Mouse (Mus musculus) erythroblast, embryonic 14.5 days (primary cell): ENCODE data around the gene Fbln1. TPM values are rescaled to one million over a fixed set of nuclear protein-coding genes. Genes with fewer than 3 reads are reported as not detected.

Source experiments
- H3K27me3 ChIP-seq: 2 replicates; pipeline ENCODE4 v1.6.1; 2012; ENCODE audit warnings: inconsistent platforms; ENCODE audit not compliant: control insufficient read depth
- H3K36me3 ChIP-seq: 2 replicates; pipeline ENCODE4 v1.6.1; 2012; ENCODE audit warnings: mild to moderate bottlenecking, inconsistent platforms; ENCODE audit not compliant: control insufficient read depth
- H3K4me1 ChIP-seq: 2 replicates; pipeline ENCODE4 v1.6.1; 2012; ENCODE audit warnings: inconsistent platforms; ENCODE audit not compliant: control insufficient read depth
- H3K4me3 ChIP-seq: replicated peaks from 2 replicates; pipeline ENCODE3; 2012; ENCODE audit warnings: moderate library complexity, mild to moderate bottlenecking, inconsistent platforms
- H3K9me3 ChIP-seq: 2 replicates; pipeline ENCODE4 v1.6.1; 2012; ENCODE audit warnings: low read length, inconsistent platforms, mixed read lengths; ENCODE audit not compliant: control insufficient read depth
- GATA1 ChIP-seq: IDR thresholded peaks from 2 replicates; pipeline ENCODE4 v1.6.1; 2012; ENCODE audit warnings: low read length, inconsistent platforms, mixed read lengths
- TAL1 ChIP-seq: IDR thresholded peaks from 3 replicates; pipeline ENCODE4 v1.6.1; 2012; ENCODE audit warnings: low read length, inconsistent platforms, mixed read lengths
- polyA plus RNA-seq: library from polyadenylated mRNA; stranded (reverse); fragments of >175 nt; gene quantifications from 2 replicates; pipeline ENCODE4 v1.2.3, GENCODE M21; 2012

Fbln1 gene
- polyA plus RNA-seq, 1 experiment: not detected

- H3K9me3 ChIP-seq: no peaks in the 10 kb centered on the region
- H3K4me1 ChIP-seq: peaks cover 22% of the 10 kb centered on the region
- TF ChIP-seq TAL1: no peak
- TF ChIP-seq GATA1: no peak
- peak within 1 kb of the TSS; percentile 75 for H3K4me3 ChIP-seq
- H3K27me3 ChIP-seq: no peaks in the 10 kb centered on the region
- no peaks in the 10 kb centered on the region for H3K36me3 ChIP-seq
These were observed 130.0 kb downstream of the Fbln1 start, which contains the start of gene Atxn10 for GRCm38 (mm10) chr15:85335671-85336300. Gene Atxn10 (plus strand): TSS chr15:85336245.

Other genes with a start within 250 kb of the Fbln1 start
- gene 5031439G07Rik, start 217.4 kb upstream of the Fbln1 start, polyA plus RNA-seq: 0.57 and 0.63 TPM in 2 replicates
- not detected in 2 replicates for gene Upk3a, start 188.8 kb upstream of the Fbln1 start, polyA plus RNA-seq
- gene Fam118a, start 177.0 kb upstream of the Fbln1 start, polyA plus RNA-seq: 0.21 and 0.42 TPM in 2 replicates
- gene Smc1b, start 74.0 kb upstream of the Fbln1 start, polyA plus RNA-seq: not detected in 2 replicates
- gene Ribc2, start 73.9 kb upstream of the Fbln1 start, polyA plus RNA-seq: not detected in 2 replicates
- gene Atxn10, start 130.3 kb downstream of the Fbln1 start, polyA plus RNA-seq: 1.5 and 1.6 TPM in 2 replicates